Mouse (Mus musculus): ENCODE measurements around the gene Sppl2c.

GRCm38 (mm10) chr11:104157603-104158259 is 28.4 kb upstream of the Sppl2c start:
- TF ChIP-seq TAL1 (IDR thresholded peaks at IDR 0.05; ENCODE audit: low read length) (no peak), GATA1 (IDR thresholded peaks at IDR 0.05; ENCODE audit: low read length) (no peak)
